Mouse (Mus musculus) layer of hippocampus, postnatal 10 days (tissue): Measurements from ENCODE around the gene Gm10065. TPM values are rescaled to one million over a fixed set of nuclear protein-coding genes. Genes with fewer than 3 reads are reported as not detected.
"Not testable (repeated sequence)": the region's sequence is repeated elsewhere in the genome, so short reads cannot be mapped to it uniquely, and the experiment has no call there.

Experiments used
- DNase-seq, 2 experiments: peaks; one replicate each; pipeline ENCODE4 v3.0.0; 2021; ENCODE audit warnings: low spot score in 2 of 2
- long read RNA-seq: library from polyadenylated mRNA; stranded (forward); transcript quantifications from one replicate; pipeline ENCODE4 v2.0.0, GENCODE M21; 2023
- total RNA-seq, 2 experiments: library from RNA; stranded (reverse); gene quantifications; 2 replicates each; pipeline ENCODE4 v1.2.3; 2021

The Gm10065 gene
- not detected for total RNA-seq
- long read RNA-seq, result 0 reads

- peak; percentile 72 to 81 for DNase-seq
Observed at GRCm38 (mm10) chr13:21478759-21479670, at the start of gene Gm10065, which contains the start of gene Zkscan4. TSS of gene Gm10065 (minus strand) at chr13:21479441. TSS of gene Zkscan4 (plus strand) at chr13:21478907.

- peak; percentile 71 to 78 for DNase-seq
Observed at GRCm38 (mm10) chr13:21506221-21506649, 27.0 kb upstream of the Gm10065 start.

- no peak for DNase-seq
Observed at GRCm38 (mm10) chr13:21502296-21502695, 23.1 kb upstream of the Gm10065 start.

- not testable (repeated sequence) for DNase-seq
Observed at GRCm38 (mm10) chr13:21501182-21501581, 21.9 kb upstream of the Gm10065 start, which contains the start of gene Gm11273. TSS of gene Gm11273 (minus strand) at chr13:21501418.

GRCm38 (mm10) chr13:21495080-21495479, 15.8 kb upstream of the Gm10065 start, which contains the start of gene AK157302:
TSS of gene AK157302 (plus strand) at chr13:21495223.
- no peak for DNase-seq

- DNase-seq, result no peak
Observed at GRCm38 (mm10) chr13:21492847-21493246, 13.6 kb upstream of the Gm10065 start.

GRCm38 (mm10) chr13:21486881-21487280, 7.6 kb upstream of the Gm10065 start:
- DNase-seq, result no peak

GRCm38 (mm10) chr13:21472427-21472826, 6.8 kb downstream of the Gm10065 start:
- no peak for DNase-seq

- DNase-seq, result no peak
Observed at GRCm38 (mm10) chr13:21469097-21469496, 10.1 kb downstream of the Gm10065 start.

- peak; percentile 60 to 75 for DNase-seq
Observed at GRCm38 (mm10) chr13:21468061-21469019, 10.9 kb downstream of the Gm10065 start, which contains the start of gene Nkapl. TSS of gene Nkapl (minus strand) at chr13:21468509.

- no peak for DNase-seq
Observed at GRCm38 (mm10) chr13:21467336-21467735, 11.9 kb downstream of the Gm10065 start.

- DNase-seq, result not testable (repeated sequence)
Observed at GRCm38 (mm10) chr13:21462516-21462915, 16.7 kb downstream of the Gm10065 start.

GRCm38 (mm10) chr13:21456347-21456746, 22.9 kb downstream of the Gm10065 start:
- DNase-seq, result no peak

GRCm38 (mm10) chr13:21454133-21454532, 25.1 kb downstream of the Gm10065 start:
- no peak for DNase-seq

GRCm38 (mm10) chr13:21453449-21453848, 25.8 kb downstream of the Gm10065 start, which contains the start of gene Zscan26:
TSS of gene Zscan26 (minus strand) at chr13:21453730.
- peak; percentile 73 to 82 for DNase-seq

GRCm38 (mm10) chr13:21453042-21453441, 26.2 kb downstream of the Gm10065 start:
- no peak for DNase-seq

GRCm38 (mm10) chr13:21447856-21448614, 31.2 kb downstream of the Gm10065 start:
- DNase-seq, result no peak

GRCm38 (mm10) chr13:21446796-21447195, 32.4 kb downstream of the Gm10065 start:
- no peak for DNase-seq

GRCm38 (mm10) chr13:21441207-21441572, 38.1 kb downstream of the Gm10065 start:
- DNase-seq, result no peak

GRCm38 (mm10) chr13:21440503-21441206, 38.6 kb downstream of the Gm10065 start, which contains the start of gene Pgbd1:
TSS of gene Pgbd1 (minus strand) at chr13:21441058.
- peak; percentile 68 to 78 for DNase-seq
